Mouse (Mus musculus): Measurements from ENCODE around the gene Dmd.

DNA sequence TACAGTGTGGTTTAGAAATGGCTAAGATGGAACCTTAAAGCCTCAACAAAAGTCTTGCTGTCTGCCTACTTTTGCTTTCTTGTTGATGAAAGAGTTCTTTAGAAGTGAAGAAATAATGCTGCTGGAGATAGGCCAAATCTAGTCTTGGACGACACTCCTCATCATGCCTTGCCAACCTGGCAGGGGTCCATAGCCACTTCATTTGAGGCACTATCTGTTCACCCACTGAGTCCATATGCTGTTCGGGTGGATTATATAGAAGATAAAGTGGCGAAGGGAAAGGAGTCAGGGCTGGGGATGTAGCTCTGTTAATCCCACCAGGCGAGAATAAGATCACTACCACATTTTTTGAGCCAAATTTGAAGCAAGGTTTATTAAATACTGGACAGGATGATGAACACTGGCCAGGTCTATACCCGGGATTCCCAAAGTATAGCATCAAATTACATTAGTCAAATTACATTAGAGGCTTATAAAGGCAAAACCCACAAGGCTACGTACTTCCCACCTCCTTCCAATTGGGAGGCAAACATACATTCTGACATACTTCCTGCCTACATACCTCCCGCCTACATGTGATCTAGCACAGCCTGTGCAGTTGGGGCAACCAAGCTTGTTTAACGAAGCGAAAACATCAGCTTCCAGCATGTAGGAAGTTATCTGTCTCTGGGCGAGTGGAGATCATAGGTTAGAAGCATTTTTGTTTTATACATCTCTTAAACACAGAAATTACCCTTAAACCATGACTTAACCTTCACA lies 1984.2 kb downstream of the Dmd start:
- TF ChIP-seq CTCF (IDR thresholded peaks at IDR 0.05; ENCODE audit: borderline replicate concordance, extremely low read depth, insufficient read depth, insufficient read length) (no peak), POLR2A (IDR thresholded peaks at IDR 0.05; ENCODE audit: borderline replicate concordance, extremely low read depth, insufficient read depth, insufficient read length, poor library complexity, severe bottlenecking) (no peak)
